Mouse (Mus musculus) urinary bladder, adult 18-20 months (tissue): ENCODE results near the gene Chpf.
A peak's percentile ranks its signal among the peaks of the same experiment; 100 is the strongest.

Source experiments
- DNase-seq, 2 experiments: peaks; one replicate each; pipeline ENCODE4 v3.0.0; 2022; ENCODE audit warnings: low spot score in 2 of 2, mixed read lengths in 2 of 2

Gene Chpf

DNA sequence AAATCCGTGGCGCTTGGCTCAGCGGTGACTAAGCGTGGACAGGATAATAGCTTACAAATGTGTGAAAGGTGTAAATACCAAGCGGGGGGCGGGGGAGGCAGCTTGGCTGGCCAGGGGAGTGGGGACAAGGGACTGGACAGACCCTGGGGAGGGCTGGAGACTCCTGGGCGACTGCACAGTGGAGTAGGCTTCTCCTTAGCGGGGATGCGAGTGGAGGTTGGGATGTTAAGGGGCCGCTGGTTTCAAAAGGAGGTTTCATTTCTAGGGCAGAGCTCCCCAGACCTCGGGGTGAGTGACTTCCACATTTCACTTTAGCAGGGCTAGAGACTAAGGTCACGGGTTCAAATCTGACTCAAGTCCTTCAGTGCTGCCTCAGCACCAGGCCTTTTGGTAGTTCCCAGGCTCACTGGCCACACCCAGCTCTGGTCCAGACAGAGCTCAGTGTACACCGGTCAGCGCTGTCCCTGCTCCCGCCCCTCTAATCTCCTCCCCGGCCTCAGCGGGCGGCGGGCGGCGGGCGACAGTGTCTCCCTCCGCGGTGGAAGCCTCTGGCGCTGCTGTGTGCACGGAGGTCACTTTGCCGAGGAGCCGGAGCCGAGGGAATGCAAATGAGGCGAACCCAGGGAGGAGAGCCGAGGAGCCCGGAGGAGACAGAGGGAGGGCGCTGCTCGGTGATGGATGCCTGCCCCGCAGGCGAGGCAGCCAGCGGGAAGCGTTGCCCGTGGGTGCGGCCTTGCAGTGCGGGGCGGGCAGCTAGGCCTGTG is 20.9 kb downstream of the Chpf start:
- peak in 1 of 2 experiments; percentile 37 for DNase-seq

- DNase-seq, result no peak
Observed at GRCm38 (mm10) chr1:75457710-75458024, 21.4 kb downstream of the Chpf start.

DNA sequence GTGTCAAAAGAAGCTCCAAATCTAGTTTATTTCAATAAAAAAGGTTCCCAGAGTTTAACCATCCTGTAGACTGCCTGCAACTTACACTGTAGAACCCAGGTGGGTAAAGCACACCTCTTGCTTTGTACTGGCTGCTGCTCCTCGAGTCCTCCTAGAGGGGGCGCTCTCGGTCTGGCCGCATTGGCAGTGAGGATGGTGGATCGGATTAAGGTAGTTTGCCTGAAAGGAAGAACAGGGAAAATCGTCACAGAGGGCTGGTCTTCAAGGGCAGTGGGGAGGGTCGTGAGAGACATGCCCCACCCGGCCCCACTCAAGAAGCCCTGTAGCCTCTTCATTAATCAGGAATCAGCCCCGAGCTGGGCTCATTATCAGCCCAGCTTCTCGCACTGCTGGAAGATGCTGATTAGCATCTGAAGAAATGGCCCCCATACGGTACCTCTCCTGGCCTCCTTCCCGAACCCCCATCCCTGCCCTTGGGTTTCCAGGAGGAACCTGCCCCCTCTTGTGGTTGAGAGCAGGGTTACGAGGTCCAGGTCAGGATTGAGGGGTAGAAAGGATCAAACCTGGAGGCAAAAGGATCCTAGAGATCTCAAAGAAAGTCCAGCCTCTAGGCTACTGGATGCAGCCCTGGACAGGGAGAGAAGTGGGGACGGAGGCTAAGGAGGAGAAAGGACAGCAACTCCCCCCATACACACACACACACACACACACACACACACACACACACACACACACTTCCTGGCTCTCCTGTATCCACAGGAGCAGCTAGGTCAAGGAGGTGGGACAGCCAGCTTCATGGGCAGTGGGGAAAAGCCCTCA is 22.2 kb downstream of the Chpf start:
- no peak for DNase-seq

DNA sequence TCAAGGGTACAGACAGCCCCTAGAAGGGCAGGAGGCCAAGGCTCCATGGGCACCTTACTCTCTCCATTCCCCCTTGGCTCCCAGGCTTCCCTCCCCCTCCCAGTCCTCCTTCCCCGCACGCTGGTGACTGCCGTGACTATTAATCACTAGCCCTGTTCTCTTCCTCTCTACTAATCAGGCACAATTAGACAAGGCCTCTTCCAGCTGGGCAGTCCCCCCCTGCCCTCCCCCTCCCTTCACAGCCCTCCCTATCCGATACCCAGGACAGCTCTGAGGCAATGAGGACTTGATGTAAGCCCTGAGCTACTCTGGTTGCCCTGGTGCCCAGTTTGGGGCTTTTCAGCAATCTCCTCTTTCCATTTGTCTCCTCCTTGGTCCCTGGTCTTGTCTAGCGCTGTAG is 23.2 kb downstream of the Chpf start:
- DNase-seq, result no peak

- no peak for DNase-seq
Observed at GRCm38 (mm10) chr1:75455433-75455832, 23.7 kb downstream of the Chpf start.

DNA sequence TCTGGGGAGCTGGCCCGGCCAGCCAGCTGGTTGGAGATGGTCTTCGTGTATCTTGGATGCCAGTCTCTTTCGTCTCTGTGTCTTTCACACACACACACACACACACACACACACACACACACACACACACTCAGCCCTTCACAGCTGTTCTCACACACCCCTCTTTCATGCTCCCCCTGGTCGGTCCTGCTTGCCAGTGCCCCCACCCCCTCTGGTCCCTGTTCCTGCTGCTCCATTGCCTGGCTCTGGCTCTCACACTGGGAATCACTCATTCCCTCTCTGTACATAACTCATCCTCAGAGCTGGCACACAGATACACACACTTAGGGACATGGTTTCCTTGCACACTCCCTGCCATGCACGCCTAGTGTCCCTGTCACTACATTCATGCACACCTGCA is 27.2 kb downstream of the Chpf start:
- DNase-seq, result no peak

- no peak for DNase-seq
Observed at GRCm38 (mm10) chr1:75450314-75451005, 28.6 kb downstream of the Chpf start, which contains the start of gene Asic4. TSS of gene Asic4 (plus strand) at chr1:75450436.

DNA sequence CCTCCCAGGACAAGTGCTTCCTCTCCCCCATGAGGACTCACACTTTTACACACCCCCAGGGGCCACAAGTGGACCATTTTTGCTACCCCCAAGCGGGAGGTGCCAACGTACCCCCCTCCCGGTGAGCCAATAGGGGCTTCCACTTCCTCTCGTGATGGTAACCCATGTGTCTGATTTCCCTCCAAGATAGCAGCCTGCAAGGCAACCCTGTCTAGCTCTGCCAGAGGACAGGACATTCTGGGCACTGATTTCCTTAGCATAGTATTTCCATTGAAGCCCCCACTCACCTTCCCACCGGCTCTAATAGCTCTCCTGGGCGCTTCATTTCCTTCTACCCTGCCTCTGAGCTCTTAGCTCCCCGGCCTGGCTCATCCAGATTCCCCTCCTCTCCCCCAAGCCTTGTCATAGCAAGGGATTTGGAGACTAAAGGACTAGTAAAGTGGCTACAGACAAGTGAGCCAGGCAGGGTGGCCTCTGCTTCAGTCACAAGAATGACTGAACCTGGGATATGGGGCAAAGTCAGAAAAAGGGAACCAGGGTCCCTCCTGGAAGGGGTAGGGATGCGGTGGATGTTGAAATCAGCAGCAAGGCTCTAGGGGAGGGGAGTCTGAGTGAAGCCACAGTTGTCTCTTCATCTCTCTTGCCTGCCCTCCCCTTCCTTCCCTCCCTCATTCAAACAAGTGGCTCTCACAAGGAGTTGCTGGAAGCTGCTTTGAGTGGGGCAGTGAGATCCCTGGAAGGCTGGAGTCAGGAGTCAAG is 29.6 kb downstream of the Chpf start:
- no peak for DNase-seq

DNA sequence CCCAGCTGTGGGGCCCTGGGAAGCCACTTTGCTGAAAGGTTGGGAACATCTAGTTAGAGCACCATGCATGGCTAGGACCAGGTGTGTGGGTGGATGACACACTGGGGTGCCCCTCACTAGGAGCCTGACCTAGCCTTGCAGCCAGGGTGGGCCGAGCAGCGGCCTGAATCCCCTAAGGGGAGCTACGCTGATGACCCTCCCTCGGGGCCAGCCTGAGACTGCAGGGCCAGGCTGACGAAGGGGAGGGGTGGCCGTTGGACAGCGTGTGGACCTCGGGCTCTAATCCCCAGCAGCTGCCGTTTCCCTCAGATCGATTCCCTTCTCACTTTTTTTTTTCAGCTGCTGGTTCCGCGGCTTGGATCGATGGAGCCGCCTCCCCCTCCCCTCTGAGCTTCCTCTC is 30.2 kb downstream of the Chpf start:
- no peak for DNase-seq

DNA sequence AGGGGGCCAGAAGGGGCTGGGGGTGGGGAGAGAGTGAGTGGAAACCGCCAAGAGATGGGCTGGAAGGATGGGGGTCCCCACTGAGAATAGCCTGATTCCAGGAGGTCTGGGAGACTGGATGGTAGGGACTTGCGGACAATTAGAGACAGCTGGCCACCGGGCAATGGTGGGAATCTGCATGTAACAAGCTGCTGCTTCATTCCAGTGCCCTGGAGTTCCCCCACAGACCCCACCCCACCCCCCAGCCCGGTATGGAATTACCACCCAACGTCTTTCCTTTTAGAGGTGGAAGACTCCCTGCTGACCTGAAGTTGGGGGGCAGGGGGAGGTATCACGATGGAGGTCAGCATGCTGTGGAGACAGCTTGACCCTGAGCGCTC is 31.1 kb downstream of the Chpf start:
- DNase-seq, result no peak

- no peak for DNase-seq
Observed at GRCm38 (mm10) chr1:75447265-75448051, 31.6 kb downstream of the Chpf start.

- DNase-seq, result no peak
Observed at GRCm38 (mm10) chr1:75446656-75447055, 32.5 kb downstream of the Chpf start.

DNA sequence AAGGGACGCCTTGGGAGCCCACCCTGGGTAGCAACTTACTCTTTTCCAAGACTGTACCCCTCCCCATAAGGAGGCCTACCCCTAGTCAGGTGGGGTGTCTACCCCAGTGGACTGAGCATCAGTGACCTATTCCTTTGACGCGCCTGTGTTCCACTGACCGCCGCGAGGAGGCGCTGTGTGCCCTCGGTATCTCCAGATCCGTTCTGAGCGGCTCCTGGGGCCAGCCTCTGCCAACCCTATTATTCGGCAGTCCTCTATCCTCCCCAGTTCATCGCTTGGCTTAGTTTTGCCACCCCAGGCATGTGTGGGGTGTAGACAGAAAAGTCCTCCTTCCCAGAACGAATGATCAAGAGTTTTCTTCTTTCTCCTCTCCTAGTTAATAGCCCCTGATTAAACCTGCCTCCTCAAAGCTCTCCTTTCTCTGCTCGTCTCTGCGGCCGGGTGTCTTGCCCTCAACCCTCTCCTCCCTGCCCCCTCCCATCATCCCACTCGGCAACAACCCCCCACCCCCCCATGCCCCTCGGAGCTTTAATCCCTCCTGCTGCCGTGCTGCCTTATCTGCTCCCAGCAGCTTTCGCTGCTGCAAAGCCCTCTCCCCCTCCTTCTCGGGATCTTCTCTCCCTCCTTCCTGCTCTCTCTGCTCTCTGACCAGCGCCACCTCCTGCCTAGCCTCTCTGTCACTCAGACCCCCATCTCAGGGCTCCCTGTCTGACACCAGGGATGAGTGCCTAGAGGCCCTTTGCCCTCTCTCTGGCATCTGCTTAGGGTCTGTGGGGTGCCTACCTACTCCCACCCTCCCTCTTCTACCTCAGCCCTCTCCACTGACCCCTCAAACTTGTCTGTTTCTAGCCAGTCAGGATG is 33.1 kb downstream of the Chpf start:
- peak; percentile 44 to 64 for DNase-seq

DNA sequence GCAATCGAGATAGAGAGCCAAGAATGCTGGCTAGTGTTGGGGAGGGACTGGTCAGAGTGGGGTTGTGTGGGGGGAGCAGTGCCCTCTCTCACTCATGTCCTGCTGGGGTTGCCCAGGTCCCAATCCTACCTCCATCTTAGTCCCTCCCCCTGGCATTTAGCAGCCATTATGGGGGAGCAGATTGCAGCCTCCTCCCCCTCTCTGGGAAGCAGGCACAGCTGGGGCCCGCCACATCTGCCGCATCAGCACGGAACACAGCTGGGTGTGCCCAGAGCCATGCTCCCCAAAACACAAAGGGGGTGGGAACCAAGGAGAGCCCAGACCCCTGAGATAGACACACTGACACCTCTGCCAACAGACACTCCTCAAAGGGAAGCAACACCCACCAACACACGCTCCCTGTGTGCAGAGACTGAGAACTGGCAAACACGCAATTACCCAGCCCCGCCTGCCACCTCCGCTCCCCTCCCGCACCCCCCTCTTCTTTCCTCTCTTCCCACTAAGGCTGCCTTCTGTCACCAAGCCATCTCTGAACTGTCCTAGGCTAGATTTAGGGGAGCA is 33.9 kb downstream of the Chpf start:
- DNase-seq, result no peak

DNA sequence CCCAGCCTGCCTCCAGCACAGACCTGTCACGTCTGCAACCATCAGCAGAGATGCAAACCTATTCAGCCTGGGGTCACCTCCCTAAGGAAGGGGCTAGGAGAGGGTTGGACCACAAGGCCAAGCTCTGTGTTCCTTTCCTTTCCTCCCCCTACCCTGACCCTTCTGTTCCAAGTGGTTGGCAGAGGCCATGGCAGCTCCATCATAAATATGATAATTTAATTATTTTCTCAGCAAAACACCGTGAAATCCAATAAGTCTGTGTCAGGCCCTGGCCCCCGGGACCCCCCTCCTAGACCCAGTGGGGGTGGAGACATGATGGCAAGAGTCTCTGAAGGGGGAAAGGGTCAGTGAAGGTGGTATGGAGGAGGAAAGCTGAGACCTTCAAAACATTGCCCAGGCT is 34.9 kb downstream of the Chpf start:
- no peak for DNase-seq

DNA sequence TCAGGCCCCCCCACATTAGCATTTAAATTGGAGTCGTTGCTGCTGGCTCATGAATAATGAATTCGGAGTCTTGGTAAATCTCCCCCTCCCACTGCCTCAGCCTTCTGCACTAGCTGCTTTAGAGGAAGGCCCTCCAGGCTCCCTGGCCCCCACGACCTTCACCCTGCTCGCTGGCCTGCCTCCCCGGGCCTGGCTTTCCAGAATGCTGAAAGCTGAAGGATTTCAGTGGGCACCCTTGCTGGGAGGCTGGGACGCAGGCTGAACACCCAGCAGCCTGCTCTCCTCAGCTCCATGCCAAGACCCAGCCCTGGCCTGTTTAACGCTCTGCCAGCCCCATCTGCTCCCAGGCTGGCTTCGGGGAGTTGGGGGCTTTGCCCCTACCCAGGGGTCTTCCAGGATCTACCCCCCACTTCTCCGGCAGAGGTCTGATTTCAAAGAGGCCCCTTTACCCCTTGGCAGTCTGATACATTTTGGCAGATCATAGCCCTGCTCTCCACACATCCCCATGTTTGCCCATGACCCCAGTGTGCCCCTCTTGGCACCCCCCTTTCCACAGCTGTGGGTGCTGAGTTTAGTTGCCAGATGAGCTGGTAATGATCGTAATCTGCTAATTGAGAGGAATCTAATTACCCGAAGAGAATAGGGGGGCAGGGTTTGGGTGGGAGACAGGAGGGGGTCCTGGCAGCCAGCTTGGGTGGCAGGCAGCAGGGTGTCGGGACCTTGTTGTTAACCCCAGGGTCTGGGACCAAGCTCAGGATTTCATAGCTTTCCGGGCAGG is 35.7 kb downstream of the Chpf start:
- no peak for DNase-seq

- no peak for DNase-seq
Observed at GRCm38 (mm10) chr1:75442811-75443210, 36.3 kb downstream of the Chpf start.

- DNase-seq, result no peak
Observed at GRCm38 (mm10) chr1:75442171-75442570, 36.9 kb downstream of the Chpf start.

DNA sequence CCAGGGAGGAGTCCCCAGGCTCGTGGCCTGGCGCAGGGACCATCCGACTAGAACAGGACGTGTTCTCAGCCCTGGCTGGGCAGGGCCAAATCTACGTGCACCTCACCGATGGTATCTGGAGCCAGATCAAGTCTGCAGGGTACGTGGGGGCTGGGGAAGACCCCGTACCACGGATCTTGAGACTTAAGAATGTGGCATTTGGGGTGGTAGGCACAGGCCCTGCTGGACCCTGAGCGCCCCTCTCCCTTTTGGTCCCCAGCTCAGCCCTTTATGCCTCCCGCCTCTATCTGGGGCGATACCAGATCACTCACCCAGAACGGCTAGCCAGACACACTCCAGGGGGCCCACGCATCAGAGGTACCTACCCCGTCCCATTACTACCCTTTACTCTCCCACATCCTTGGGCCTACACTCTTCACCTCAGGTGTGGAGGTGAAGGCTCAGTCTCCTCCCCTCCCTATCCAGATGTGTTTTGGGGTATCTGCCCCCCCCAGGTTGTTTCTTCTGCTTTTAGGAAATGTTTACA is 37.6 kb downstream of the Chpf start:
- no peak for DNase-seq
